Mouse (Mus musculus) T-helper 17 cell (primary cell): ENCODE results near the gene Igsf21.

Experiments
- in situ Hi-C, 2 experiments: fragments of 300-600 bp; cut with MboI, MseI; formaldehyde crosslinking; loops; 1 replicate in 1 of 2; 2 replicates in 1 of 2; pipeline ENCODE4 v1.15.1; 2025; ENCODE audit warnings: high pct_unique_total_duplicates in 2 of 2

Gene Igsf21

DNA sequence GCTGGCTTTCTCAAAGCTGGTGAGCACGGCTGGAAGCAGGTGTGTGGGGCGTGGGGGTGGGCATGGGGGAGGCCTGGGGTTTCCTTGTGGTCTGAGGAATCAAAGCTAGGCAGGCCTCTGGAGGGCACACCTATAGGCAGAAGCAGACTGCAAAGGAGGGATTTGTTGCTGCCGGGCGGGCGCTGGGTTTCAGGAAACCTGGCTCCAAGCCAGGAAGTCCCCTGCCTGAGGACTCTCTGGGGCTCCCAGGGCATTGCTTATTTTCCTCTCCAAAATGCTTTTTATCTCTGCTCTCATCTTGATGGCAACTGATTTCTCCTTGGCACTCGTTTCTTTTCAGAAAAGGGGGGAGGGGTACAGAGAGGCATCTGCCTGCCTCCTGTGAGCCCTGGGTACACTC, 141.8 kb downstream of the Igsf21 start:
- in situ Hi-C loops: loop anchor here in 1 of 2 experiments (25.0 kb wide), 1 partner anchor 942 kb away; no protein-coding TSS in a partner anchor

DNA sequence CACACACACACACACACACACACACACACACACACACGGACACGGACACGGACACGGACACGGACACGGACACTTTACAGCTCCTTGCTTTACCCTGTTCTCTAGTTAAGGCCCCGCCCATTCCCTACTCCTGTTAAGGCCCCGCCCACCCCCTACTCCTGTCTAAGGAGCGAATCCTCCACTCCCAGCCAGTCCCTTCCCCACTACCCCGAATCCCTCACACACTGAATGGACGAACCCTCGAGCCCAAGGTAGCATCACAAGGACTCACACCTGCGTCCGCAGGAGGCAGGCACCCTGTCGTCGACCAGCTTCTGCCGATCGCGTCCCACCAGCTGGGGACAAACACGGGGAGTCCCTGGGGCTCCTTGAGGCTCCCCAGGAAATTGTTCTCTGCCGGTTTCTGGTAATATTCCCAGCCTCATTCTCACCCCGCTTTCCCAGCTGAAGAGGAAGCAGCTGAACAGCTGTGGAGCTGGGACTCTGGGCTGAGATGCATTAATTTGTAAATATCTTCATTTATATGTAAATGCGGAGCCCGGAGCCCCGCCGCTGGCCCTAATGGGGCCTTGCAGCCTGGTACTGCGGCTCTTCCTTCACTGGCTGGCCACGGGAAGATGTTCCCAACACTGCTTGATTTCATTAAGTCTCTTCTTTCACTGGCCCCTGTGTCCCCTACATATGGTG, 143.1 kb downstream of the Igsf21 start:
- in situ Hi-C loops: loop anchor here in 1 of 2 experiments (25.0 kb wide), 1 partner anchor 941 kb away; no protein-coding TSS in a partner anchor

DNA sequence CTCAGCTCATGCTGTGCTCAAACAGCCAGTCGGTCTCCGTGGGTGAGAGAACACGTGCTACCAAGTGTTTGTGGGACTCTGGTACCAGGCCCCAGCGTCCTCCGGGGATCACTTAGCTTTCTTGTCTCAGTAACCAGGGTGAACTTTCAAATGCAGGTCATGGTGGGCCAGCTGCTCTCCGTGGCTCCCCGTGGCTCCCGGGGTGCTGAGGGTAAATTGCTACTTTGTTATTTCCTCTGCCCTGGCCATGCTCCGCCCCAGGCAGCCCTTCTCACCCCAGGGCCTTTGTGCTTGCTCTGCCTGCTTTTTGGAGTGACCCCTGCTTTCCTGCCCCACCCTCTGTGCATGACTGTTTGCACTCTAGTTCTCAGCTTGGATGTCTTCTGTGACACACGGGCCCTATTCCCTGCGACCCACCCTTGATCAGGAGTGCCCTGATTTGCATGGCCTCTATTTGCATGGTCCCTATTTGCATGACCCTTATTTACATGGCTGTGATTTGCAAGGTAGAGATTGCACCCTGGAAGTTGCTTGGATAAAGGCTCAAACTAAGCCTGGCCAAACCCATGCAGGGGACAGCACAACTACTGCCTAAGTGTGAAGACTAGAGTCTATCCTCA, 143.9 kb downstream of the Igsf21 start:
- in situ Hi-C loops: loop anchor here in 1 of 2 experiments (25.0 kb wide), 1 partner anchor 940 kb away; no protein-coding TSS in a partner anchor

DNA sequence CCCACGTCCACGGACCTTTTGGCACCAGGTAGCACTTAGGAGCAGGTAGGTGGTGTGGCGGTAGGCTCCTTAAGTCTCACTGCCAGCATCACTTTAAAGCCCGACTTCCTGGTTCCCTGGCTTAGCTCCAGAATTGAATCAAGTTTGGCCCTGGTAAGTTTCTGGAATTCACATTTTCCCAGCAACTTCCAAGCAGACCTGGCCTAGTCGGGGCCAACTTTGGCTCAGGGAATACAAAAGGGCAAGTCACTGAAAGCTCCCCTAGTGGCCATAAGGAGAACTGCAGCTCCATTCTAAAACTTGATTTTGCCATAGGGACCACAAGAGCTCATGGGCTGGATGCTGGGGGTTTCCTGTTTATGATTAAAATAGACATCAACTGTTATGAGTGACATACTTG, 145.5 kb downstream of the Igsf21 start:
- in situ Hi-C loops: loop anchor here in 1 of 2 experiments (25.0 kb wide), 1 partner anchor 939 kb away; no protein-coding TSS in a partner anchor

DNA sequence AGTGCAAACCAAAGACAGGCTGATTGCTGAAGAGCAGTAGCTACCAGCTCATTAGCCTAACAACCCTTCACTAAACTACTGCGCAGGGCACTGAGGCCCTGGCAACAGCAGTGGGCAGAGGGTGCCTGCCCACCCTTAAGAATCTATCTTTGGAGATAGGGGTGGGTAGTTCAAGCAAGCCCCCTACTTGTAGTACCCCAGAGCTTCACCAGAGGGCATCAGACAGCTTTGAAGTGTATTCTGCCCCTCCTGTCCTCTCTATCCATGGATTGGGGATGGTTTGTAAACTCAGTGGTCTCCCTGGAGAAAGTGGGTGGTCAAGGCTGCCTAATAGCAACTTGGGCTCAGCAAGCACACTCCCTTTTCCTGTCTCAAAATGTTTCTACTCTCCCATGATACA, 146.4 kb downstream of the Igsf21 start:
- in situ Hi-C loops: loop anchor here in 1 of 2 experiments (25.0 kb wide), 1 partner anchor 938 kb away; no protein-coding TSS in a partner anchor

DNA sequence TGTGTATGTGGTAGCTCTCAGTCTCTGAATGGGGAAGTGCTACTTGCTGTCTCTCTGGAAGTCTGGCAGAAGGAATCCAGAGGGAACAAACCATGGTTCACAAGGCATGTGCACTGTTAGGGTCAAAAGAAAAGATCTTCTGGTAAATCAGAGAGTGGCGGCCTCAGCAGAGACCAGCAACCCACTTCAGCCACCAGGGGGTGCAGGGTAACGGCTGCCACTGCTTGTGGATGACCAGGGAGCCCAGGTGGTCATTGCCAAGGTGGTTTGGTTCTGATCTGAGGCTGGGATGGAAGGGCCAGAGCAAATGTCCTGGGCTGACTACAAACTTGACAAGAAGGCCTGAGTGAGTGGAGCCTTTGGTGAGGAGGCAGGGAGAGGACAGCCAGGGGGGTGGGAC, 150.3 kb downstream of the Igsf21 start:
- in situ Hi-C loops: loop anchor here in 1 of 2 experiments (10.0 kb wide), 1 partner anchor 1879 kb away; no protein-coding TSS in a partner anchor

DNA sequence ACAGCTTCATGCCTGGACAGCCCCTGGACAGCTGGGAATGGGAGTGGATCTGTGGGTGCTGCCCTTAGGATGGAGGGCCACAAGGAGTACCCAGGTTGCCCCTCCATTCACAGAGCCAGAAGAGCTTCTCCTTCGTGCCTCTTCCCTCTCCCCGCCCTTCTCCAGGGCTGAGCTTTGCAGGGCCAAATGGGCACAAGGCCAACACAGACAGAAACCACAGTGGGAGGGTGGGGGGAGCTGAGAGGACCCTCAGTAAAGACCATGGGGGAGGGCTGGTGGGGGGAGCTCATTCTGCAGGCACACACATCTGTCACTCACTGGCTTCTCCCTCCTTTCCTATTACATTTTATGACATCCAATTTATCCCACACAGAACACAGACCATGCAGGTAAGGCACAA, 151.7 kb downstream of the Igsf21 start:
- in situ Hi-C loops: loop anchor here in 1 of 2 experiments (10.0 kb wide), 1 partner anchor 1880 kb away; no protein-coding TSS in a partner anchor

DNA sequence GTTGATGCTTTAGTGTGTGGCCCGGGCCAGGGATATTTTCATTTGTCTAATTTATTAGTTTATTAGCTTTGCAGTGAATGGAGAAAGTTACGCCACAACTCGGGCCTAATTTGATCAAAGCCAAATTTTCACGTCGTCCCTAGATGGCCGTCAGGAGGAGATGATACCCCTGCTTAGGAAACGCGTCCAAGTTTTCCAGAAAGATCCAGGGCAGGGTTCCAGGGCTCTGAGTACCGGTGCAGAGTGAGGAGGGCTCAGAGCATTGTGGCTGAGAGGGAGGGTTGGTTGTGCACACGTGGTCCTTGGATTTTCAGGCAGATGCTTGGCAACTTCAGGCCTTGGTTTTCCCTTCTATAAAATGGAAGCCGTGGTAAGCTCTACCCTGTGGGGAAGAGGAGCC, 154.2 kb downstream of the Igsf21 start:
- in situ Hi-C loops: loop anchor here in 1 of 2 experiments (10.0 kb wide), 1 partner anchor 1882 kb away; no protein-coding TSS in a partner anchor

DNA sequence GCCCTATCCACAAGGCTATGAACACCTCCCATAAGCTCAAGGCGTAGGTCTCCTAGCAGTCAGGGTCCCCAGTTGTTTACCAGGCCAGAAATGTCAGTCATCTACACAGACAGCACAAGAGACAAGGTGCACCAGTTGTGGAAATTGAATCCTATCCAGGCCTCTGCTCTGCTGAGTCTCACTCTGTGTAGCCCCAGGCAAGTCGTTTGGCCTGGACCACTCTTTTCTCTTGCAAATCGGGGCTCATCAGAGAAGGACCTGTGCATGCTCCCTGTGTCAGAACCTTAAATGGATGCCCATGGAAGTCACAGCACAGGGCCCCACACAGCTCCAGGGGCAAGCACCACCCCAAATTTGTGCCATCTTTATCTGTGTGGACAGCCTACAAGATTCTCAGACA, 154.9 kb downstream of the Igsf21 start:
- in situ Hi-C loops: loop anchor here in 1 of 2 experiments (10.0 kb wide), 1 partner anchor 1883 kb away; no protein-coding TSS in a partner anchor

DNA sequence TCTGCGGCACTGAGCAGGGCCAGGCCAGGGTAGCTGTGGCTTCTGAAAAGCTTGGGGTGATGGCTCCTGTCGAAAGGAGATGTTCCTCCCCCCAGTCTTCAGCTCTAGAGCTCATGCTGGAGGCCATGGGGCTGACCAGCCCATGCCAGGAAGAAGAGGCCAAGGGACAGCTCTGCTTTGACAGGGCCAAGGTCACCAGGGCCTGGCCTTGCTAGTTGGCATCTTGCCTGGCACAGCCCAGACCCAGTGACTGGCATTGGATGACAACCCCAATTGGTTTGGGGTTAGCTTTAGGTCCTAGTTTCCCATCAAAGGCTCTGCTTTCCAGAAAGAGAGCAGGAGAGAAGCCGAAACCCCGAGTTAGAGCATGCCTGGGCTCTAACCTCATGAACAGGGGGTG, 156.9 kb downstream of the Igsf21 start:
- in situ Hi-C loops: loop anchor here in 1 of 2 experiments (10.0 kb wide), 1 partner anchor 1885 kb away; no protein-coding TSS in a partner anchor

DNA sequence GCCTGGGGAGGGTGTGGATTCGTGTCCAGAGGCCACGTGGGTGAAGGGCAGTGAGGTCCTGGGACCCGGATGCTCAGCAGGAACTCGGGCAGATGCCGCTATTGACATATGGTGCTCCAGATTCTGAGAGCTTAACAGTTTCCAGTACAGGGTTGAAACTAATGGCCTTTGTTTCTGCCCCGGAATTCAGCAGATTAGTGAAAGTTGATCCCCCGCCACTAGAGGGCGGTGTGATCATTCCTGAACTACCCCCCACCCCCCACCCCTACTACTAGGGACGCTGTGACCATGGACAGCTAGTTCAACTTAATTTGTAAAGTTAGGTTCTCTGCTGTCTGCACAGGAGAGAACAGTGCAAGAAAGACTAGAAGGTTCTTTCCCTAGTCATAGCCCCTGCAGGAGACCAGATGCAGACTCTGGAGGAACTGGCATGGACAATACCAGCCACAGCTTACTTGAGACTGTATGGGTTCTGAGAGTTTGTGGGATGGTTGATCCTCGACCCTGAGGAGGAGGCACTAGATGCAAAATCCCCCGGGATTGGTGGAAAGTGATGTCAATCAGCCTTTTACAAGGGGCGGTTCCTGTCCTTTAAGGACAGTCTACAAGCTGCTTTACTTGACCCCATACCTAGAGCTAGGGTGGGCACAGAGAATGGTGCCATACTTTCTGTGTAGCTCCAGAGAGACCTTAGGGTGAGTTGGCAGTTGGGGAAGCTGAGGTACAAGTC, 157.7 kb downstream of the Igsf21 start:
- in situ Hi-C loops: no loop called here

DNA sequence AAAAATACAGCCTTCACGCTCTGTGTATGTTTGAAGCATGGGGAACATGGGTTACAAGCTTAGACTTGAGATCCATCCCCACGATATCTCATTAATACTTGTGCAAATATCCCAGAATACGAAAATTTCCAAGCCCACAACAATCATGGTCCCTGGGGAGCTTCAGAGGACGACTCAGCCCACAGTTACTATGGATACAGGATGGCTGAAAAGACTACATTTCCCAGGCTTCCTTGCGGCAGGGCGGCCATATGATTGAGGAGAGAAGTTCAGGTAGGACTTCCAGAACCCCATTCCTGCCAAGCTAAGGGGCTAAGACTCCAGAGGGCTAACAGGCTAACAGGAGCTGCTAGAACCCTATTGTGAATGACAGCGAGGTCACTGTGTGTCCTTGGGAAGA, 160.4 kb downstream of the Igsf21 start:
- in situ Hi-C loops: no loop called here

DNA sequence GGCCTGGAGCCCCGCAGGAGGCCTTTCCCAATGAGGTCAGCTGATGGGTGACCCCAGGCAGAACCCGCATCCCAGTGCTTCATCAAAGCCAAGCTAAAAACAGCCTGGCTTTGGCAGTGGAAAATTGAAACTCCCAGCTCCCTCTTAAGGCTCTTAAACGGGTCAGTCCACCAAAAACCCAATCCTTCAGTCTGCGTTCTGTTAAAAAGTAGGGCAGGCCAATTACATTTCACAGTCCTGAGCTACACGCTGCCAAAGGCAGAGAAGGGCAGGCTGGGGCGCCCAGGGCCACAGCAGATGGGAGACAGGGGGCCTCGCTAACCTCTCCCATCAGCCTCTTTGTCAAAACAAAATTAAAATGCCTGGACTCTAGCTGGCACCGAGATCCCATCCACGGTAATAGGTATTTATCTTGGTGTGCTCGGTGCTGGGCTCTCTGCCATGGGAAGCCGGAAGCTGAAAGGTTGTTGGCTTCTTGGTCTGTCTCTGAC, 162.0 kb downstream of the Igsf21 start:
- in situ Hi-C loops: no loop called here

DNA sequence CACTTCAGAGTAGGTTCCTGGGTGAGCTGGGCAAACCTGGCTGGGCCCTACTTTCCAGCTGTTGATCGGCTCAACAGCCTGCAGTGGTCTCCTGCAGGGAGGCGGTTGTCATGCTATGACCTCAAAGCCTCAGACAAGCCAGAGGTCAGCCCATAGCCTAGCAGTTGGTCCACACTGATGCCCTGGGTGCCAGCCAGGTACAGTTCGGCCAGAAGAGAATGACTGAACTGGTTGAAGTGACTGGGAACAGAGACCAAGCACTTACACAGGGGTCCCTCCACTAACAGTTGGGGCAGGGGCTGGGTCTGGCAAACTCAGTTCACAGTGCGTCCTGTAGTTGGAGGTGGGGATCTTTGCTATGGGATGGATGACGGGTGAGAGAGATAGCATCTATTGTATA, 162.5 kb downstream of the Igsf21 start:
- in situ Hi-C loops: no loop called here

DNA sequence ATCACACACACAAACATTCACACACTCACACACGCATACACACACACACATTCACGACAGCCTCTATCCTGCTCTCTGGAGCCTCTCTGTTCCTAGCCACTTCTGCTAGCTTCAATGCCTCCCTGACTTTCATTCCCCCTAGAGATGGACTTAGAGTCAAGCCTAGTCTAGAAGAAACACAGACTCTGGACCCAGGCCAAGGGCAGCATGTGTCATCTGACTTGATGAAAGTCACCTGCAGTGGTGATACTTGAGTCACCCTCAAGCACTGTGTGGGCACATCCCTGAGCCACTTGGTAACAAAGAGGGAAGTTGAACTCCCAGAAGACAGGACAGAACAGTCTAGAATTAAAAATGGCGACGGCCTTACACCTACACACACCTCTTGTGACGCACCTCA, 168.2 kb downstream of the Igsf21 start:
- in situ Hi-C loops: no loop called here

DNA sequence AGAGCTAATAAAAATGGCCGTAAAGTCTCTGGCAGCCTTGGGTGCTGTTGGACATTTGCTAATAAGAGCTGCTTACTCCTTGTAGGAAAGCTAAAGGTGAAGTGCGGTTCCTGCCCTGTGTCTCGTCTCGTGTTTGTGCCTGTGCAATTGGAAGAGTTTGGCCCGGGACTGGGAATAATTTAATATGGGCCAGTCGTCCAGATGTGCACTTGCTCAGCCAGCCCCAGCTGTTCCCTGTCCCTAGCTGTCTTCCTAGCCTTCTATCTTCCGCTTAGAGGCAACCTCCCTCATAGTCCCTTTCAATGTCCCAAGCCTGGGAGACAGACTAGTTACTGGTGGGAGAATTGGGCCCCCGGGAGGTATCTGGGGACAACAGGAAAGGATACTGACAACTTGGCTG, 169.0 kb downstream of the Igsf21 start:
- in situ Hi-C loops: no loop called here

DNA sequence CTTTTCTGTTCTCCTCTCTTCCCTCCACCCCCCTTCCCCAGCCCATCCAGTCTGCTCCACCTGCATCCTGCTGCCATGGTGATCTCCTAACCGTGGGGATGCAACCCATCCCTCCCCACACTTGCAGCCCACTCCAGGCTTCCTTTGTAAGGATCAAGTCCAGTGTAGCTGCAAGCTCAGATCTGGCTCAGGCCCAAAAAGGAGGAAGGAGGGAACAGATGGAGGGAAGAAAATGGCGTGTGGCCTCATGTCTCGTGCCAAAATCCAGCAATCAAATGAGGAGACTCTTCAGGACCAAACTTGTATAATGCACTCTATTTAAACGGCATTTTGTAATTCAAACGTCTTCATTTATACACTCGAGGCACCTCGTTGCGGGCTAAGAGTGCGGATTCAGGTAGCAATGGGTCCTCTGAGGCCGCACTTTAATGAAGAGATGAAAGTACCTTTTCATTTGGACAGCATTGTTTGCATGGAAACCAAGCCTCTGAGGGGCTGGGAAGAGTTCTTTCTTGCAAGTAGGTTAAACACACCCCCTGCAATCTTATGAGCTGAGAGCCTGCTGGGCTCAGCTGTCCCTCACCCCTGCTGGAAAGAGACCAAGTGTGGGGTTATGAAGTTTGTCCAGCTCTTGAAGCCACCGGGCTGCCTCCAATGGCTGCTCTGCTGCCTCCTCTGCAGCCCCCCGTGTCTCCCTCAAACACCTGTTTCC, 169.6 kb downstream of the Igsf21 start:
- in situ Hi-C loops: no loop called here

DNA sequence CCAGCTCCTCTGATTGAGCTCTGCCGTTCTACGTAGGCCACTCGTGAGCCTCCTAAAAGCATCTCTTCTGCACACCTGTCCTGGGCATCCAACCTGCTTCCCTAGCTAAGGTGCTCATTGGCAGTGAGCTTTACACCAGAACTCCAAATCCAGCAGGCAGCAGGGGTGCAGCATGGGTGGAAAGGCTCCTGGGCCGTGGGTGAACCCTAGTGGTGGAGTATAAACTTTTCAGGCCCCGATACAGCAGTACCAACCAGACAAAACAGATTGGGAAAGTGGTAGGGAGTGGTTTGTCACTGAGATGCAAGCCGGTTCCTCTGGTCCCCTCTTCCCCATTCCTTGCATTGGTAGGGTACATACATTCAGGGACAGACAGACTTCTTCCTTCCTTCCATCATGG, 170.2 kb downstream of the Igsf21 start:
- in situ Hi-C loops: no loop called here

DNA sequence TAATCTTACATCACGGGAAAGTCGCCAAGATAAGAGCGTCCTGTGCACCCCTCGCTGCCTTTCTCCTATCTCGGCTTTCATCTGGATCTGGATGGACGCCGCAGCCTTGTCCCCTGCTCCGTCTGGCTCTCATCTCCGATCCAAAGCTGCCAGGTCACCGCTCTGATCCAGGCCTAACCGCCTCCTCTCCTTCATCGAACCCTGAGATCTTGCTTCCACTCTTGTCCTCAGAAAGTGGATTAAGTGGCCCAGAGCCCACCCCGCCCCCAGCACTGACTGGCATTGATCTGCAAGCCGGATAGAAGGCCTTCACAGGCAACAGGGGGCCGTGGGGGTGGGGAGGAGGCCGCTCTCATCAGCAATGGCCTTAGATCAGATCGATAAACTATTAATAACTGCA, 175.5 kb downstream of the Igsf21 start:
- in situ Hi-C loops: loop anchor here in 1 of 2 experiments (25.0 kb wide), 1 partner anchor 1009 kb away; no protein-coding TSS in a partner anchor

DNA sequence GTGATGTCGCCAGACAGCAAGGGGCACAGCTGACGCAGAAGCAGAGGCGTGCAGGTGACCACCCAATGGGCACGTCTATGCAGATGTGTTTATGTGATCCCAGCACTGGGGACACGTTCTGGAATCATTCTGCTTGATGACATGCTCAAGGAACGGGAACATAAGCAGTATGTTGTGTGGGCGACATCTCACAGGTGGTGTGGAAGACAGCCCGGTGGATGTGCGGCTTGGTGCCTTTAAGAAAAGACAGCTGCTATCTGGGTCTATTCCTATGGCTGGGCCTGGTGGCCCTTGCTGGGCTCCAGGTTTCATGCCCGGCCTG, 176.3 kb downstream of the Igsf21 start:
- in situ Hi-C loops: loop anchor here in 1 of 2 experiments (25.0 kb wide), 1 partner anchor 1008 kb away; no protein-coding TSS in a partner anchor
